Mouse (Mus musculus) left cerebral cortex, adult 2 months (tissue): Measurements from ENCODE around the gene Spocd1. TPM values are rescaled to one million over a fixed set of nuclear protein-coding genes. Genes with fewer than 3 reads are reported as not detected.
A peak's percentile ranks its signal among the peaks of the same experiment; 100 is the strongest.

Experiments used
- DNase-seq, 2 experiments: peaks; one replicate each; pipeline ENCODE4 v3.0.0; 2021 to 2022; ENCODE audit warnings: low spot score in 2 of 2, mixed read lengths in 1 of 2; ENCODE audit errors: extremely low spot score in 1 of 2
- H3K27ac ChIP-seq: fragments of 200-600 bp; 2 replicates; pipeline ENCODE4 v1.8.1; 2022
- H3K4me3 ChIP-seq: fragments of 200-600 bp; 2 replicates; pipeline ENCODE4 v1.8.1; 2022
- CTCF ChIP-seq: fragments of 200-600 bp; IDR thresholded peaks from 2 replicates; pipeline ENCODE4 v1.8.1; 2022; ENCODE audit warnings: antibody characterized with exemption, mild to moderate bottlenecking, moderate library complexity
- intact Hi-C: fragments of 180-260 bp; cut with DNase I; formaldehyde crosslinking; loops from one replicate; pipeline ENCODE4 v1.15.1; 2025
- total RNA-seq, 2 experiments: library from RNA; stranded (reverse); gene quantifications; 2 replicates each; pipeline ENCODE4 v1.2.3; 2021

Spocd1 gene
- total RNA-seq, 2 experiments from 2014 or later, result 0.40 to 0.57 TPM

GRCm38 (mm10) chr4:129994728-129995127 is 65.7 kb downstream of the Spocd1 start:
- TF ChIP-seq CTCF, result no peak
- no peak overlapping the region for H3K4me3 ChIP-seq
- no peak for DNase-seq
- intact Hi-C loops, result loop anchor here (5.0 kb wide), 1 partner anchor 278 kb away; no protein-coding TSS in a partner anchor
- H3K27ac ChIP-seq, result peak overlapping the region; percentile 83

- intact Hi-C loops, result loop anchor here (5.0 kb wide), 1 partner anchor 277 kb away; no protein-coding TSS in a partner anchor
- no peak overlapping the region for H3K4me3 ChIP-seq
- no peak for TF ChIP-seq CTCF
- H3K27ac ChIP-seq, result peak overlapping the region; percentile 83
- no peak for DNase-seq
These were observed 66.2 kb downstream of the Spocd1 start for GRCm38 (mm10) chr4:129995255-129995654.

- peak overlapping the region; percentile 83 for H3K27ac ChIP-seq
- no peak; the same call in none of the 2 replicates for TF ChIP-seq CTCF
- intact Hi-C loops, result loop anchor here (5.0 kb wide), 1 partner anchor 276 kb away; no protein-coding TSS in a partner anchor
- H3K4me3 ChIP-seq, result no peak overlapping the region
- DNase-seq, result no peak
These were observed 67.0 kb downstream of the Spocd1 start for GRCm38 (mm10) chr4:129996015-129996414.

- DNase-seq, result peak in 1 of 2 experiments; percentile 65
- H3K27ac ChIP-seq, result peak overlapping the region; percentile 61
- no peak for TF ChIP-seq CTCF
- no peak overlapping the region for H3K4me3 ChIP-seq
- intact Hi-C loops, result loop anchor here (1.0 to 5.0 kb wide), 2 partner anchors 15 to 274 kb away; no protein-coding TSS in a partner anchor
These were observed 69.1 kb downstream of the Spocd1 start for GRCm38 (mm10) chr4:129998124-129998523.

- no peak for DNase-seq
- H3K27ac ChIP-seq, result peak overlapping the region; percentile 59
- intact Hi-C loops, result no loop called here
- no peak overlapping the region for H3K4me3 ChIP-seq
- TF ChIP-seq CTCF, result no peak
These were observed 72.7 kb downstream of the Spocd1 start for GRCm38 (mm10) chr4:130001710-130002109.

- DNase-seq, result no peak
- intact Hi-C loops, result no loop called here
- no peak for TF ChIP-seq CTCF
- Histone ChIP-seq H3K27ac (peak overlapping the region; percentile 47; the same call in 1 of the 2 replicates), H3K4me3 (no peak overlapping the region)
These were observed 73.1 kb downstream of the Spocd1 start for GRCm38 (mm10) chr4:130002157-130002556.

- intact Hi-C loops, result no loop called here
- no peak for DNase-seq
- TF ChIP-seq CTCF, result peak; percentile 20
- peak overlapping the region; percentile 59 for H3K27ac ChIP-seq
- no peak overlapping the region for H3K4me3 ChIP-seq
These were observed 76.5 kb downstream of the Spocd1 start for GRCm38 (mm10) chr4:130005593-130005992.

GRCm38 (mm10) chr4:130006533-130006932 is 77.5 kb downstream of the Spocd1 start:
- no peak for DNase-seq
- H3K4me3 ChIP-seq, result no peak overlapping the region
- peak overlapping the region; percentile 79 for H3K27ac ChIP-seq
- intact Hi-C loops, result no loop called here
- TF ChIP-seq CTCF, result no peak

Other genes with a start within 250 kb of the Spocd1 start
- 10 to 100 TPM; 14.5 to 14.9 TPM for gene Tmem39b, start 232.4 kb upstream of the Spocd1 start, total RNA-seq
- 10 to 100 TPM; 89.7 to 92.6 TPM for gene Khdrbs1, start 186.9 kb upstream of the Spocd1 start, total RNA-seq
- 100 to 1,000 TPM; 126 to 131 TPM for gene Ptp4a2, start 118.0 kb upstream of the Spocd1 start, total RNA-seq
- gene Adgrb2, start 55.6 kb downstream of the Spocd1 start, total RNA-seq, result 100 to 1,000 TPM; 422 to 424 TPM
- gene Col16a1, start 118.6 kb downstream of the Spocd1 start, total RNA-seq, result 10 to 100 TPM; 16.2 to 20.1 TPM
- gene Pef1, start 173.3 kb downstream of the Spocd1 start, total RNA-seq, result 10 to 100 TPM; 65.6 to 81.3 TPM
- 1 to 10 TPM; 1.7 to 2.1 TPM for gene Hcrtr1, start 210.1 kb downstream of the Spocd1 start, total RNA-seq
- 10 to 100 TPM; 13.3 to 17.0 TPM for gene Tinagl1, start 245.9 kb downstream of the Spocd1 start, total RNA-seq